Mouse (Mus musculus): ENCODE measurements around the gene Cd79a. TPM values are rescaled to one million over a fixed set of nuclear protein-coding genes. Genes with fewer than 3 reads are reported as not detected.

Cd79a gene
- polyA plus RNA-seq, 1 experiment from 2014 or later: 0.25 TPM

DNA sequence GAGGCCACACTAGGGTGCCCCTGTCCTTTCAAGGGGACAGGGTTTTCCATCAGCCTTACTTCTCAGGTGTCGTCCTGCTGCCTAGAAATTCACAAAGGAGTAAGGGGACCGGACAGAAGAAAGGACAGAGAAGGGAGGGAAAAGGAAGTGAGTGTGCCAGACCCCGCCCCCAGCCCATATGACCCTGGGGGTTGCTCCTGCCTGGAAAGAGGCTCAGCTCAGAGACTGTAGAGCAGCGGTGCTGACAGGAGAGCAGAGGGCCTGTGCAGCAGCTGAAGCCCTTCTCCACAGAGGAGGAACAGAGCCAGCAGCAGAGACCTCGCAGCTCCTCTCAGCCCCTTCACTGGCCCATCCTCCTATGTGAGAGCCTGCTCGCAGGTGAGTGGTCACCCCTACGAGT lies 43.5 kb upstream of the Cd79a start:
- no peak for DNase-seq (ENCODE audit: low spot score)
- ATAC-seq (ENCODE audit: low FRiP score, low TSS enrichment): no peak
- H3K9me3 ChIP-seq (ENCODE audit: control insufficient read depth, low read length): no peaks in the 10 kb centered on the region
- H3K9ac ChIP-seq (ENCODE audit: low read length): no peak overlapping the region
- H3K4me1 ChIP-seq (replicated peaks; ENCODE audit: control insufficient read depth, insufficient read depth): no peaks in the 10 kb centered on the region
- no peak overlapping the region for H3K27ac ChIP-seq (replicated peaks)
- H3K4me2 ChIP-seq (replicated peaks; ENCODE audit: low read depth): no peak overlapping the region
- TF ChIP-seq EP300 (optimal IDR thresholded peaks at IDR 0.05) (no peak), CTCF (IDR thresholded peaks at IDR 0.05; ENCODE audit: low read depth) (no peak)
- no peaks in the 10 kb centered on the region for H3K36me3 ChIP-seq (ENCODE audit: control insufficient read depth, insufficient read depth, low read length)
- 37% methylated on average over 7 of the region's 7 CpGs for WGBS
- no peak overlapping the region for H3K4me3 ChIP-seq (ENCODE audit: low read depth, low read length)
- no peaks in the 10 kb centered on the region for H3K27me3 ChIP-seq (ENCODE audit: control insufficient read depth, insufficient read depth, low read length)

DNA sequence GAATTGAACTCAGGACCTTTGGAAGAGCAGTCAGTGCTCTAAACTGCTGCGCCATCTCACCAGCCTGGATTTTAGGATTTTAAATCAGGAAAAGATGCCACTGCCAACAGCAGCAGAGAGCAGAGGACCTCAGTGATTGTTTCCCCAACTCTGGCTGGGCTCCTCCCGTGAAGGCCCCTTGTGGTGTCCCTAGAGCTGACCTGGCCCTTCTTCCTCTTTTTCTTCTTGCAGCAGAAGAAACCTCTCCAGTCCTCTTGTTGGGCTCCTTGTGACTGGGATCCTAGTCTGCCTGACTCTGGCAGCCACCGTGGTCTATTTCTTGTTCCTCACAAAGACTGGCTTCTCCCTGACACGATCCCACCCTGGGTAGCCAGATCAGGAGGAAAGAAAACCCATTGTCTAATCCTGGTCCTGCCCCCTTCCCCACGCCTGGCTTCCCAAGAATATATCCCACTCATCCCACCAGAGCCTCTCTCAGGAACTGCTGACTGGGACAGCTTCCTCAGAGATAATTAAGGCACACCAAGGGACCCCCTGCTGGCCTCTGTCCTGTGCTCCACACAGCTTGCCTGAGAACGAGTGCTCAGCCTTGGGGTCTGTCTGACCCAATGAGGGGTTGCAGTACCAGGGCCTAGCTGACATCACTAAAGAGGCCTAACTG lies 40.6 kb upstream of the Cd79a start:
- no peaks in the 10 kb centered on the region for H3K27me3 ChIP-seq (ENCODE audit: control insufficient read depth, insufficient read depth, low read length)
- H3K36me3 ChIP-seq (ENCODE audit: control insufficient read depth, insufficient read depth, low read length): no peaks in the 10 kb centered on the region
- no peaks in the 10 kb centered on the region for H3K4me1 ChIP-seq (replicated peaks; ENCODE audit: control insufficient read depth, insufficient read depth)
- H3K4me2 ChIP-seq (replicated peaks; ENCODE audit: low read depth): no peak overlapping the region
- H3K9ac ChIP-seq (ENCODE audit: low read length): no peak overlapping the region
- no peak overlapping the region for H3K4me3 ChIP-seq (ENCODE audit: low read depth, low read length)
- no peaks in the 10 kb centered on the region for H3K9me3 ChIP-seq (ENCODE audit: control insufficient read depth, low read length)
- ATAC-seq (ENCODE audit: low FRiP score, low TSS enrichment): no peak
- WGBS: 55% methylated on average over 6 of the region's 6 CpGs
- TF ChIP-seq CTCF (IDR thresholded peaks at IDR 0.05; ENCODE audit: low read depth): no peak
- no peak for DNase-seq (ENCODE audit: low spot score)
- H3K27ac ChIP-seq (replicated peaks): no peak overlapping the region

DNA sequence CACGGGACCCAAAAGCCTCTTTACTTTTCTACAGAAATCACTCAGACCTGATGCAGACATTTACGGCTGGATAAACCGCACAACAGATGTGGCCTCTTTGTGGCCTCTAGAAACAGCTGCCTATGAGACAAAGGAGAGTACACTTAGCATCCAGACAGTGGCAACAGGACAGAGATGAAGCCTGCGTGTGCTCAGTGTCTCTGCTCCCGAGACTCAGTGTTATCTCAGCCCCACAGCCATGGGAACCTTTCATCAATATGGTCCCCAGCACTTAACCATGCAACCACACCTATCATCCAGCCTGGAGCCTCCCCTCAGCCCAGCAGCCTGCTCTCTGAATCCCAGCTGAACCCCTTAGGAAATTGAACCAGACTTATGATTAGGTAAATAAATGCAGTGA lies 37.9 kb upstream of the Cd79a start:
- Histone ChIP-seq H3K4me3 (ENCODE audit: low read depth, low read length) (no peak overlapping the region), H3K9me3 (ENCODE audit: control insufficient read depth, low read length) (no peaks in the 10 kb centered on the region), H3K27me3 (ENCODE audit: control insufficient read depth, insufficient read depth, low read length) (no peaks in the 10 kb centered on the region), H3K36me3 (ENCODE audit: control insufficient read depth, insufficient read depth, low read length) (no peaks in the 10 kb centered on the region), H3K4me1 (replicated peaks; ENCODE audit: control insufficient read depth, insufficient read depth) (no peaks in the 10 kb centered on the region), H3K27ac (replicated peaks) (no peak overlapping the region), H3K9ac (ENCODE audit: low read length) (no peak overlapping the region), H3K4me2 (replicated peaks; ENCODE audit: low read depth) (no peak overlapping the region)
- TF ChIP-seq CTCF (IDR thresholded peaks at IDR 0.05; ENCODE audit: low read depth) (no peak), EP300 (optimal IDR thresholded peaks at IDR 0.05) (no peak)
- WGBS: 66% methylated on average over 5 of the region's 5 CpGs
- DNase-seq (ENCODE audit: low spot score) (no peak), ATAC-seq (ENCODE audit: low FRiP score, low TSS enrichment) (no peak)

DNA sequence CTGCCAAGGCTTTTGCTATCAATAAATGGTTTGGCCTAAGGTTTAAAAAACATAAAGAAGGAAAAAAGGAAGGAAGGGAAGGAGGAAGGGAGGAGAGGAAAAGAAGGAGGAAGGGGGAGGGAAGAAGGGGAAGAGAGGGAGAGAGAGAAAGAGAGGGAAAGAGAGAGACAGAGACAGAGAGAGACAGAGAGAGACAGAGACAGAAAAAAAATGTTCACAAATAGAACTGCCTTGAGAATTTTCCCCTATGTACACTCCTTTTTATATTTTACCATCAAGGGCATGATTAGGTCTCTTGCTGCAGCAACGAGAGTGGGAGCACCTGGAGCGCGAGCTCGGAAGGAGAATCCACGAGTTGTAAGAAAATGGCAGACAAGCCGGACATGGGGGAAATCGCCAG lies 35.3 kb upstream of the Cd79a start, which contains the start of gene Gm9844:
TSS of gene Gm9844 (plus strand) at position 301 of the 400 bp plus-strand sequence.
- Histone ChIP-seq H3K9ac (ENCODE audit: low read length) (no peak within 1 kb of the TSS), H3K4me3 (ENCODE audit: low read depth, low read length) (no peak within 1 kb of the TSS), H3K36me3 (ENCODE audit: control insufficient read depth, insufficient read depth, low read length) (no peaks in the 10 kb centered on the region), H3K27me3 (ENCODE audit: control insufficient read depth, insufficient read depth, low read length) (no peaks in the 10 kb centered on the region), H3K9me3 (ENCODE audit: control insufficient read depth, low read length) (no peaks in the 10 kb centered on the region), H3K27ac (replicated peaks) (no peak within 1 kb of the TSS), H3K4me2 (replicated peaks; ENCODE audit: low read depth) (no peak within 1 kb of the TSS), H3K4me1 (replicated peaks; ENCODE audit: control insufficient read depth, insufficient read depth) (no peaks in the 10 kb centered on the region)
- TF ChIP-seq CTCF (IDR thresholded peaks at IDR 0.05; ENCODE audit: low read depth) (no peak), EP300 (optimal IDR thresholded peaks at IDR 0.05) (no peak)
- ATAC-seq (ENCODE audit: low FRiP score, low TSS enrichment) (no peak), DNase-seq (ENCODE audit: low spot score) (no peak)
- WGBS: 72% methylated on average over 7 of the region's 7 CpGs

DNA sequence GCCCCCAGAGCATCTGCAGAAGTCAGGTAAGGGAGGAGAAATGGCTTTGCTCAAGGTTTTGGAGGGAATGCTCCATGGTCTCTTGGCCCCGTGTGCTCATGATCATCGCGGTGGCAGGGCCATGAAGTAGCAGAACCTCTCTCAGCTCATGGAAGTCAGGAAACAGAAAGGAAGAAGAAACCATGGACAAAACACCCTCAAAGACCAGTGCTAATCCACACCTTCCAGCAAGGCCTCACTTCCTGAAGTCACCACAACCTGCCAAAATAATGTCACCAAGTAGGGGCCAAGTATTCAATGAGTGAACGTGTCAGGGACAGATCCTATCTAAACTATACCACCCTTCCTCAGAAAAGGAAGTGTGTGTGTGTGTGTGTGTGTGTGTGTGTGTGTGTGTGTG lies 34.3 kb upstream of the Cd79a start:
- no peak overlapping the region for H3K4me2 ChIP-seq (replicated peaks; ENCODE audit: low read depth)
- no peaks in the 10 kb centered on the region for H3K36me3 ChIP-seq (ENCODE audit: control insufficient read depth, insufficient read depth, low read length)
- TF ChIP-seq EP300 (optimal IDR thresholded peaks at IDR 0.05): no peak
- no peak for TF ChIP-seq CTCF (IDR thresholded peaks at IDR 0.05; ENCODE audit: low read depth)
- H3K4me3 ChIP-seq (ENCODE audit: low read depth, low read length): no peak overlapping the region
- no peaks in the 10 kb centered on the region for H3K4me1 ChIP-seq (replicated peaks; ENCODE audit: control insufficient read depth, insufficient read depth)
- WGBS: 81% methylated on average over 4 of the region's 4 CpGs
- no peaks in the 10 kb centered on the region for H3K27me3 ChIP-seq (ENCODE audit: control insufficient read depth, insufficient read depth, low read length)
- no peak for DNase-seq (ENCODE audit: low spot score)
- no peak overlapping the region for H3K9ac ChIP-seq (ENCODE audit: low read length)
- no peak overlapping the region for H3K27ac ChIP-seq (replicated peaks)
- no peak for ATAC-seq (ENCODE audit: low FRiP score, low TSS enrichment)
- no peaks in the 10 kb centered on the region for H3K9me3 ChIP-seq (ENCODE audit: control insufficient read depth, low read length)

DNA sequence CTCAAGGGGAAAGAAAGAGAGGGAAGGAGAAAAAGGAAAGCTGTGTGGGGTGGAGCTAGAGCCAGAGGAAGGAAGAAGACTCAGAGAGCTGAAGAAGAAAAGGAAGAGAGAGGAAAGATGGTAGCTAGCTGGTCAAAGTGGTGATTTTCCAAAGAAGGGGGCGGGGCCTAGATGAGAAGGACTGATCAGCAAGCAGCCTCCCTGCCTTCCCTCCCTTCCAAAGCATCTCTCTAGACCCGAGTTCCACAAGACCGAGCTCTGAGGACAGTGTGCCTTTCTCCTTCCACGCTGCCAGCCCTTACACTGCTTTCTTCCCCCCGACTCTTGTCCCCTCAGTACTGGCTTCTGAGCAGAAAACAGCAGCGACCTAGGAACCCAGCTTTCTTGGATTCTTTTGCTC lies 33.0 kb upstream of the Cd79a start:
- Histone ChIP-seq H3K4me3 (ENCODE audit: low read depth, low read length) (no peak overlapping the region), H3K4me2 (replicated peaks; ENCODE audit: low read depth) (no peak overlapping the region), H3K9ac (ENCODE audit: low read length) (no peak overlapping the region), H3K27ac (replicated peaks) (no peak overlapping the region), H3K27me3 (ENCODE audit: control insufficient read depth, insufficient read depth, low read length) (no peaks in the 10 kb centered on the region), H3K36me3 (ENCODE audit: control insufficient read depth, insufficient read depth, low read length) (no peaks in the 10 kb centered on the region), H3K4me1 (replicated peaks; ENCODE audit: control insufficient read depth, insufficient read depth) (no peaks in the 10 kb centered on the region), H3K9me3 (ENCODE audit: control insufficient read depth, low read length) (no peaks in the 10 kb centered on the region)
- no peak for ATAC-seq (ENCODE audit: low FRiP score, low TSS enrichment)
- no peak for TF ChIP-seq EP300 (optimal IDR thresholded peaks at IDR 0.05)
- no peak for TF ChIP-seq CTCF (IDR thresholded peaks at IDR 0.05; ENCODE audit: low read depth)
- WGBS: 28% methylated on average over 6 of the region's 6 CpGs
- no peak for DNase-seq (ENCODE audit: low spot score)

Measured in stomach, postnatal 0 days (tissue).